Mouse (Mus musculus) effector memory CD4-positive, alpha-beta T cell, adult 7 months (primary cell): ENCODE data around the gene Spg7. TPM values are rescaled to one million over a fixed set of nuclear protein-coding genes. Genes with fewer than 3 reads are reported as not detected.

Source experiments
- polyA plus RNA-seq: library from polyadenylated mRNA; unstranded; fragments of 100-300 nt; shearing (Covaris generic); gene quantifications from one replicate; pipeline ENCODE4 v1.2.1, GENCODE M21; 2017

The Spg7 gene
- polyA plus RNA-seq, result 85.7 TPM

DNA sequence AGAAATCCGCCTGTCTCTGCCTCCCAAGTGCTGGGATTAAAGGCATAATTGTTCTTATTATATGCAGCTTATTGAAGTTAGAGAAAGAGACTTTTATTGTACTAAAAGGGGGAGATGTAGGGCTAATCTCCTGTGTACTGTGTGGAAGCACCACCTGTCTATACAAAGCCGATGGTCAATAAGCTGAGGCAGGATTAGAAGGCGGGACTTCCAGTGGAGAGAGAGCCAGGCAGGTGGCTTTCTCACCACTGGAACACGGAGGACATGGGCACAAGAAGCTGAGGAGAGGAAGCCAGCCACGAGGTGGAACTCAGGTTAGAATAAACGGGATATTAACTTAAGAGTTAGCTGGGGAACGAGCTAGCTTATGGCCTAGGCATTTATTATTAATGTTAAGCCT is at the start of gene Spg7:
TSS of gene Spg7 (plus strand) at position 222 of the 400 bp plus-strand sequence.

DNA sequence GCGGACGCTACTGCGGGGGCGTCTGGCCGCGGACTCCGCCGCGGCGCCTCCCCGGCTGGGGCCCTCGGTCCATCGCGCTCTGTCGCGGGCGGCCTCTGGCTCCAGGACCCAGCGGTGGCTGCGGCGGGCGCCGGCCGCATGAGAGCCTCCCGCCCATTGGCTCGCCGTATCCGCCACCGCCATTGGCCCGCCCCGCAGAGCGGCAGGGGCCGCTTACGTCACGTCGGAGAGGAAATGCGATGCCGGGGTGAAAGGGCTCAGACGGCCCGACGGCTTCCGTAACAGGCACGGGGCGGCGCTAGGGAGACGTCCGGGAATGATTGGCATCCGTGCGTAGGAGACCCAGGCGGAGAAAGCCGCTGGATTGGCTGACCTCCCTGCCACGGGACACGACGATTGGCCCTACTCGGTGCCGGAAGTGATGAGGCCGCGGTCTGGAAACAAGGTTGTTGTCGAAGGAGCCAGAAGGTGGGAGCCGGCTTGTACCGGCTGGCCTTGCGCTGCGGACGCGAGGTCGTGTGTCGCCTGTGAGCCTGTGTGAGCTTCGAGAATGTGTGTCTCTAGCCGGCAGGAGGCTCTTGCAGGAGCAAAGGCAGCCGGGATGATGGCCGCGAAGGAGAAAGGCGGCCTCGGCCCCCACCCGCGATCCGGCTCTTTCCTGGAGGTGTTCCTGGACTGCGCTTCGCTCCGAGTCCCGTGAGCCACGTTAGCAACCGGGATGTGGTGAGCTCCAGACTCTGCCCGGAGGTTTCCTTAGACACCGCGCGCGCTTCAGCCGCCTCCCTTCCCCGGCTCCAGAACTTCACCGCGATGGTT is 20.4 kb upstream of the Spg7 start, which contains the start of gene Ankrd11:
TSS of gene Ankrd11 (minus strand) at position 120 of the 816 bp plus-strand sequence.

DNA sequence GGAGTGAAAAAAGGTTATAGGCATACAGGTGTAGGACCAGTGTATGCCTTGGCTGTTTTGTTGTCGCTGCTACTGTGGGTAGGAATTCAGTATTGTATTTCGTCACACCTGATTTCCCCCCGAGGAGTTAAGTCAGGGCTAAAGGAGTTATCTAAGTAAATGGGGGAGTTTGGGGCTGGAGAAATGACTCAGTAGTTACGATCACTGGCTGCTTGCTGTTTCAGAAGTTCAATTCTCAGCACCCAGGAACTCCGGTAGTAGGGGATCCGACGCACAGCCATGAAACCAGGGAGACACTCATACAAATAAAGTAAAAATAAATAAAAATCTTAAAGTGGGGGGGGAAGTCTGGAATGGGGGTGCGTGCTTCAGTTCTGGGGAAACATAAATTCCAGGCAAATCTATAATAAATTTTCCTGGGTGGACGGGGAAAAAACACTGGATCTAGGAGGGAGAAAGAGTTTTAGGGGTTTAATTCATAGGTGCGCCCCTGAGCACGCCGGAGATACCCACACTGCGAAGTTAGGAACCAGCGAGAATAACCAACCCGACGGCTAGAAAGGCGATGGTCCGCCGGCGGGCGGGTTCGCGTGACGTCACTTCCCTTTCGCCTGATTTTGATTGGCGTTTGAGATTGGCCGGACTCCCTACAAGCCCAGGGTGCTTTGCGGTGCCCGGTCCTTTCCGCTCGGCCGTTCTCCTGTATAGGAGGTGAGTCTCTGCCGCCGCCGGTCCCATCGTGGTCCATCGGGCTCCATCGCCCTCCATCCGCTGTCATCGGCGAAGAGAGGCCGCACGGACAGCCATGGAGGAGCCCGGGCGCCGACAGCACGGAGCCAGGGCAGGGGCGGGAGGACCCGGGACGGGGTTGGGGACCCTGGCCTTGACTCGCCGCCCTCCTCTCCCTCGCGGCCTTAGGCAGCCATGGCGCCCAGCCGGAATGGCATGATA is 39.3 kb downstream of the Spg7 start, which contains the start of gene Rpl13:
TSS of gene Rpl13 (plus strand) at position 616 of the 951 bp plus-strand sequence.

DNA sequence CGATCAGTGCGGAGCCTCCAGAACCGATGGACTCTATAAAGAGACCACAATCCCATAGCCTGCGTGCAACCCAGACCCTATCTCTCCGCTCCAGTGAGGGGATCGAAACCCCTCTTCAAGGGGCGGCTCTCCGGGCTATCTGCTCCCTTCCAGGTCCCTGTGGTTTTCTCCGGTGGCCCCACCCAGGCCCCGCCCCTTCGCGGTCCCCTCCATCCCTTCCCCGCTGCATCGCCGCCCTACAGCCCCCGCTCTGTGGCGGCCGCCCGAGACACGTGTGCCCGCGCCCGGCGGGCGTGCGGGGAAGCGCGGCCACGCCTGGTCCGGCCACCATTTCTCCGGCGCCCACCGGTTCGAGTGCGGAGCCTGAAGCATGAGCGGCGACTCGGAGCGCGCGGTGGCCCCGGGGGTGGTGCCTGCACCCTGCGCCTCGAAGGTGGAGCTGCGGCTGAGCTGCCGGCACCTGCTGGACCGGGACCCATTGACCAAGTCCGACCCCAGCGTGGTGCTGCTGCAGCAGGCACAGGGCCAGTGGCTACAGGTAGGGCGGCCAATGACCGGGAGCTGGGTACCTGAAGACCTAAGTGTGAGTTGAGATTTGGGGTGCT is 54.5 kb downstream of the Spg7 start, which contains the start of gene Cpne7:
TSS of gene Cpne7 (plus strand) at position 248 of the 605 bp plus-strand sequence.

Other genes starting within 250 kb of the Spg7 start
- not detected for gene Cdh15, start 215.0 kb upstream of the Spg7 start, polyA plus RNA-seq
- gene Ankrd11, start 20.7 kb upstream of the Spg7 start, polyA plus RNA-seq, result 295 TPM
- 955 TPM for gene Rpl13, start 39.4 kb downstream of the Spg7 start, polyA plus RNA-seq
- gene Cpne7, start 54.4 kb downstream of the Spg7 start, polyA plus RNA-seq, result 14.2 TPM
- gene Sult5a1, start 95.4 kb downstream of the Spg7 start, polyA plus RNA-seq, result 0.33 TPM
- gene Dpep1, start 123.3 kb downstream of the Spg7 start, polyA plus RNA-seq, result not detected
- gene Chmp1a, start 149.8 kb downstream of the Spg7 start, polyA plus RNA-seq, result 162 TPM
- not detected for gene Spata33, start 149.9 kb downstream of the Spg7 start, polyA plus RNA-seq
- 16.1 TPM for gene Cdk10, start 161.9 kb downstream of the Spg7 start, polyA plus RNA-seq
- gene Spata2l, start 173.3 kb downstream of the Spg7 start, polyA plus RNA-seq, result 7.9 TPM
- gene Zfp276, start 191.3 kb downstream of the Spg7 start, polyA plus RNA-seq, result 36.7 TPM
- gene Vps9d1, start 191.4 kb downstream of the Spg7 start, polyA plus RNA-seq, result 16.2 TPM